Mouse (Mus musculus) bone marrow, adult 2 months (tissue): ENCODE measurements around the gene Stom. TPM values are rescaled to one million over a fixed set of nuclear protein-coding genes. Genes with fewer than 3 reads are reported as not detected.

Experiments
- H3K27ac ChIP-seq: fragments of 200-500 bp; 2 replicates; pipeline ENCODE4 v1.5.1; 2012; ENCODE audit warnings: low read depth, mild to moderate bottlenecking, control low read depth, inconsistent platforms, low read length; ENCODE audit not compliant: control insufficient read depth, poor library complexity, insufficient read depth
- H3K4me1 ChIP-seq: fragments of 200-500 bp; 2 replicates; pipeline ENCODE4 v1.6.1; 2011; ENCODE audit warnings: low read length; ENCODE audit not compliant: control insufficient read depth, insufficient read depth
- H3K4me3 ChIP-seq: fragments of 200-500 bp; replicated peaks from 2 replicates; pipeline ENCODE3; 2011; ENCODE audit warnings: mild to moderate bottlenecking, low read depth, low read length, control low read depth; ENCODE audit not compliant: control insufficient read depth
- CTCF ChIP-seq: fragments of 200-500 bp; IDR thresholded peaks from 2 replicates; pipeline ENCODE4 v1.5.1; 2011; ENCODE audit warnings: low read length, control low read depth; ENCODE audit not compliant: control insufficient read depth, insufficient read depth
- POLR2A ChIP-seq: fragments of 200-500 bp; IDR thresholded peaks from 2 replicates; pipeline ENCODE4 v1.6.1; 2011; ENCODE audit warnings: low read depth, mild to moderate bottlenecking, control low read depth, low read length, borderline replicate concordance; ENCODE audit not compliant: control insufficient read depth
- WGBS: fragments of 180-500 bp; shearing (Covaris S2); methylation state at CpG from one replicate; pipeline ENCODE4 v1.1.7; 2018; 5-methylcytosine and 5-hydroxymethylcytosine counted together
- polyA plus RNA-seq: library from polyadenylated mRNA; stranded (reverse); fragments of >200 nt; gene quantifications from 2 replicates; pipeline ENCODE4 v1.2.4, GENCODE M21; 2011; ENCODE audit warnings: low replicate concordance; ENCODE audit not compliant: missing spikeins, insufficient read depth, insufficient read length

Gene Stom
- polyA plus RNA-seq, 1 experiment: 203 TPM

DNA sequence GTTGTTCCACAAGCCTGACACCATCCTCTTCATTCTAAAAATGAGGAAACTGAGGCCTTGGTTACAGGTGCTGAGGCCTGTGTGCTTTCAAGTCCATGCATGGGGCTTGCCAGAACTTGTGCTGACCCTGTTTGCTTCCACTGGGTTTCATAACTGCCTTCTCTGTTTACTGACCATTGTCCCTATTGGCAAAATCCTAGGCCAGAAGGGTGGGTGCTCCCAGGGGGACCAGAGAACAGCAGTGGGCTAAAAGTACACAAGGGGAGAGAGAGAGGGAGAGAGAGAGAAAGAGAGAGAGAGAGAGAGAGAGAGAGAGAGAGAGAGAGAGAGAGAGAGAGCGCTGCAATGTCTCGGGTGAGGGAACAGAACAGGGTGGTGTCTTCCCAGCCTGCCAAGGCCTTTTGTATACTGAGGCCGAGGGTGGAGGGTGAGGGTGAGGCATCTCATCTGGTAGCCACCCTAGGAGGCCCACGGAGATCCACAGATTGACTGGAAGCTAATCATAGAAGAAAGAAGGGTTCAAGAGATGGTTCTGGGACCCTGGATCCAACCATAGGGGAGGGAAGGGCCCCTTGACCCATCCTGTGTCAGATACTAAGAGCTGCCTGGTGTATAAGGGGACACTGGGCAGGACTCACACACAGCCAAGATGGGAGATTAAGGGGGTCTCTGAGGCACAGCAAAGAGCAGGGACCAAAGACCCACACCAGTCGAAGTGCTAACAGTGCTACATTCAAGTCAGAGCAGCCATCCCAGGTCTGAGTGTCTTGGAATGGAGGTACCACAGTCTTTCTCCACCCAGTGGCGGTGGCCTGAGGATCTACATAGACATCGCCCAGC, 58.2 kb downstream of the Stom start:
- no peak overlapping the region for H3K27ac ChIP-seq
- H3K4me1 ChIP-seq: no peaks in the 10 kb centered on the region; the same call in 1 of the 2 replicates
- TF ChIP-seq CTCF (no peak), POLR2A (no peak)
- H3K4me3 ChIP-seq: no peak overlapping the region
- 80% methylated on average over 7 of the region's 7 CpGs for WGBS

GRCm38 (mm10) chr2:35277686-35278085, 59.1 kb downstream of the Stom start:
- TF ChIP-seq POLR2A (no peak), CTCF (no peak)
- 76% methylated on average over 3 of the region's 3 CpGs for WGBS
- Histone ChIP-seq H3K27ac (no peak overlapping the region), H3K4me3 (no peak overlapping the region), H3K4me1 (no peaks in the 10 kb centered on the region; the same call in 1 of the 2 replicates)

- Histone ChIP-seq H3K4me1 (no peaks in the 10 kb centered on the region; the same call in 1 of the 2 replicates), H3K27ac (no peak overlapping the region)
- 69% methylated on average over 2 of the region's 2 CpGs for WGBS
Observed at GRCm38 (mm10) chr2:35273536-35273935, 63.2 kb downstream of the Stom start.

DNA sequence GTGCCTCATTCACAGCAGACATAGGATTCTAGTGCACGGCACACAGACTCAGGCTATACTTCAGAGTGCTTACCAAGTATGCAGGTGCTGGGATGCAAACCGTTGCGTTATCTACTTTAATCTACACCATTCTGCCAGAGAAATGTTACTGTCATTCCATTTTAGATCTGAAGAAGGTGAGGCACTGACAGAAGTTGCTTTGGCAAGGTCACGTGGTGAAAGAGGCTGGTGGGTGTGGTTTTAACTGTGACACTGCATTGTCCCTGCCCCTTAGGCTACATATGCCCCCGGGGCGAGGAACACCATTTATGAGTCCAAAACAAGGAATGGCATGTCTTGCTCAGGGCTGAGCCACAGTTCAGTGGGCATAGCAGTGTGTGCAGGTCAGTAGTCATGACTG, 63.9 kb downstream of the Stom start:
- no peak overlapping the region for H3K4me3 ChIP-seq
- H3K4me1 ChIP-seq: no peaks in the 10 kb centered on the region; the same call in 1 of the 2 replicates
- WGBS: 69% methylated on average over 6 of the region's 6 CpGs
- TF ChIP-seq POLR2A: no peak
- TF ChIP-seq CTCF: no peak
- H3K27ac ChIP-seq: no peak overlapping the region

More at GRCm38 (mm10) chr2:35273536-35273935, 63.2 kb downstream of the Stom start:
- no peak overlapping the region for H3K4me3 ChIP-seq
- no peak for TF ChIP-seq POLR2A
- TF ChIP-seq CTCF: no peak

DNA sequence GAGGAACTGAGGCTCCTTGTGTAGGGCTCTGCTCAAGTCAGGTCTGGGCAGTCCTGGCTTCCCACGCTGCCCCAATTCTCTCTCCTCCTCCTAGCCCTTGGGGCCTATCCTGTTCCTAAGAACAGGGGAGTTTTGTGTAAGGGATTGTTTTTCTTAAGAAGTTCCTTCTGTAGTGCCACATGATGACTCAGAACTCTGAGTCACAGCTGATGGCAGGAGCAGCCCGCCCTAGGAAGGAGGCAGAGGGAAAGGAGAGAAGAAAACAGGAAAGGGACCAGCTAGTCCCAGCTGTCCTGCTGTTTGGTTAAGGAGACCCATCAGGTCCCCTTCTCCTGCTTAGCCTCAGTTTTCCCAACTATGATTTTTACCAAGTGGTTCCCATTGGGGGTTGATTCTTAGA, 65.0 kb downstream of the Stom start:
- no peak overlapping the region for H3K4me3 ChIP-seq
- WGBS: 49% methylated on average over 2 of the region's 2 CpGs
- no peaks in the 10 kb centered on the region; the same call in 1 of the 2 replicates for H3K4me1 ChIP-seq
- H3K27ac ChIP-seq: no peak overlapping the region
- TF ChIP-seq CTCF (no peak), POLR2A (no peak)

- TF ChIP-seq POLR2A: no peak
- peak; percentile 87 for TF ChIP-seq CTCF
- H3K4me1 ChIP-seq: no peaks in the 10 kb centered on the region; the same call in 1 of the 2 replicates
- 13% methylated on average over 10 of the region's 10 CpGs for whole genome bisulfite sequencing
- no peak overlapping the region for H3K4me3 ChIP-seq
- no peak overlapping the region for H3K27ac ChIP-seq
Observed at GRCm38 (mm10) chr2:35270531-35270984, 66.2 kb downstream of the Stom start.

DNA sequence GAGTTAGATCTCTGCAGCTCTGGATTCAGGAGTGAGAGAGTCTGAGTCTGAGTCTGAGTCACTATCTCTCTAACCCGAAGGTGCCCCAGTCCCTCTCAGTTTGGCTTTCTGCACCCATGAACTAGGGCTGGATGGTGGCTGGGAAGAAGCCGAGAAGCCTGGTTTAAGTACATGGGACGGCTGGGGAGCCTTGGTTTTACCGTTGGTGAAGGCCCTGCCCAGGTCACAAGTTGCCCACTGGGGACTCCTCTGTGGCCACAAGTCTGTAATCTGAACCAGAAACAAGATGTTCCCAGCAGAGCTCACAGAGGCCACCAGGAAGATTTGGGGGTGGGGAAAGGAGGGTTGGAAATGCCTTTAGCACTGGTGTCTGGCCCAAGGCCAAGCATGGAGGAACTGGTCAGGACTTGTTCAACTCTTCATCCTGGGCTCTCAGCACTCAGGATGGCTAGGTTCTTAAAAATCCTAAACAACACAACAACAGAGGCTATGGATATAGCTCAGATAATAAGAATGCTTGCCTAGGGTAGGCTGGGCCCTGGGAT, 67.0 kb downstream of the Stom start:
- TF ChIP-seq POLR2A: no peak
- no peak for TF ChIP-seq CTCF
- Histone ChIP-seq H3K4me1 (no peaks in the 10 kb centered on the region; the same call in 1 of the 2 replicates), H3K4me3 (no peak overlapping the region), H3K27ac (no peak overlapping the region)
- 60% methylated on average over 4 of the region's 4 CpGs for WGBS

- H3K4me1 ChIP-seq: no peaks in the 10 kb centered on the region; the same call in 1 of the 2 replicates
- TF ChIP-seq CTCF (no peak), POLR2A (no peak)
Observed at GRCm38 (mm10) chr2:35269136-35269535, 67.6 kb downstream of the Stom start.

More at GRCm38 (mm10) chr2:35269136-35269535, 67.6 kb downstream of the Stom start:
- Histone ChIP-seq H3K27ac (no peak overlapping the region), H3K4me3 (no peak overlapping the region)
- 50% methylated on average over 6 of the region's 6 CpGs for WGBS
